Mouse (Mus musculus): ENCODE measurements at regions not wholly inside any gene's neighbourhood (a gene's known extent, or its start where the extent isn't known, plus 50 kb on each side); places are given as distances from the start of the nearest gene placed in this dataset.

DNA sequence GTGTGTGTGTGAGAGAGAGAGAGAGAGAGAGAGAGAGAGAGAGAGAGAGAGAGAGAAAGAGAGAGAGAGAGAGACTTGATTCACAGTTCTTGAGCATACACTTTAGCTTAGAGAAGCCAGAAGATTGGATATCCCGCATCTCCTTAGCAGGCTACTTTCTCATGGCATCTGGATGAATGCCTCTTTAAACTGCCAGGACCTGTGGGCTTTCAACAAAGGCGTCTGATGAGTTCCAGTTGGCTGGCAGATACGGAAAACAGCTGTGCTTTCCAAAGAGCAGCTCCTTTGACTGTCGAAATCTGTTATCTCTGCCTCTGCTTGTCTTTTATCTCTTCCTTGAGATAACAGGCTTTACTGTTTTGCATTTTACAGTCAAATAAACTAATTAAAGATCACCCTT lies 59.5 kb downstream of the Cxcr4 start:
- TF ChIP-seq MAX (IDR thresholded peaks at IDR 0.05; ENCODE audit: low read depth) (no peak), TCF12 (IDR thresholded peaks at IDR 0.05; ENCODE audit: insufficient read depth, poor library complexity, severe bottlenecking) (no peak), MYOG (IDR thresholded peaks at IDR 0.05; ENCODE audit: control insufficient read depth in 1 of 3, insufficient read depth in 1 of 3, insufficient read length in 2 of 3, low read depth in 2 of 3) (no peak), MYOD1 (IDR thresholded peaks at IDR 0.05; ENCODE audit: control insufficient read depth in 1 of 3, insufficient read length in 2 of 3, low read depth in 2 of 3) (no peak), E2F4 (IDR thresholded peaks at IDR 0.05; ENCODE audit: insufficient read depth) (no peak), POLR2A (IDR thresholded peaks at IDR 0.05; ENCODE audit: insufficient read length, low read depth) (no peak), USF1 (IDR thresholded peaks at IDR 0.05; ENCODE audit: low read depth) (no peak)

Measured in myocyte (in vitro differentiated cells).